Mouse (Mus musculus) inflammation-experienced regulatory T-cells, adult 16 weeks (primary cell): Measurements from ENCODE around the gene Limch1. TPM values are rescaled to one million over a fixed set of nuclear protein-coding genes. Genes with fewer than 3 reads are reported as not detected.

ENCODE experiments used
- polyA plus RNA-seq: library from polyadenylated mRNA; unstranded; fragments of 100-300 nt; shearing (Covaris generic); gene quantifications from one replicate; pipeline ENCODE4 v1.2.1, GENCODE M21; 2017

The Limch1 gene
- polyA plus RNA-seq = not detected

GRCm38 (mm10) chr5:66745390-66745995 lies at the start of gene Limch1:
TSS of gene Limch1 (plus strand) at chr5:66745827.

GRCm38 (mm10) chr5:67098733-67099323 lies 353.2 kb downstream of the Limch1 start, which contains the start of gene Phox2b:
TSS of gene Phox2b (minus strand) at chr5:67099301.

Other genes with a start within 250 kb of the Limch1 start
- gene Apbb2, start 127.0 kb upstream of the Limch1 start, polyA plus RNA-seq = 2.0 TPM
- gene Uchl1, start 69.7 kb upstream of the Limch1 start, polyA plus RNA-seq = not detected